Mouse (Mus musculus) left cerebral cortex, adult 8-10 months (tissue): ENCODE measurements at regions not wholly inside any gene's neighbourhood (a gene's known extent, or its start where the extent isn't known, plus 50 kb on each side); places are given as distances from the start of the nearest gene placed in this dataset.
A peak's percentile ranks its signal among the peaks of the same experiment; 100 is the strongest.
"Not testable (repeated sequence)": the region's sequence is repeated elsewhere in the genome, so short reads cannot be mapped to it uniquely, and the experiment has no call there.

ENCODE experiments used
- DNase-seq, 2 experiments: peaks; one replicate each; pipeline ENCODE4 v3.0.0; 2022; ENCODE audit warnings: low spot score in 2 of 2

- no peak for DNase-seq
These were observed 157.4 kb downstream of the Prdm2 start for GRCm38 (mm10) chr4:143055371-143055770.

- DNase-seq = no peak
These were observed 159.8 kb downstream of the Prdm2 start for GRCm38 (mm10) chr4:143053029-143053428.

GRCm38 (mm10) chr4:143051205-143051604, 161.6 kb downstream of the Prdm2 start:
- no peak for DNase-seq

- DNase-seq = no peak
These were observed 167.6 kb downstream of the Prdm2 start for GRCm38 (mm10) chr4:143045245-143045644.

- DNase-seq = no peak
These were observed 170.0 kb downstream of the Prdm2 start for GRCm38 (mm10) chr4:143042806-143043205.

GRCm38 (mm10) chr4:143038626-143039025, 174.2 kb downstream of the Prdm2 start:
- no peak for DNase-seq

- DNase-seq = no peak
These were observed 176.1 kb downstream of the Prdm2 start for GRCm38 (mm10) chr4:143036704-143037103.

GRCm38 (mm10) chr4:143035089-143035488, 177.7 kb downstream of the Prdm2 start:
- DNase-seq = not testable (repeated sequence)

- DNase-seq = not testable (repeated sequence)
These were observed 178.5 kb downstream of the Prdm2 start for GRCm38 (mm10) chr4:143034324-143034723.

- DNase-seq = not testable (repeated sequence)
These were observed 183.0 kb downstream of the Prdm2 start for GRCm38 (mm10) chr4:143029813-143030212.

- DNase-seq = peak; percentile 25 to 39
These were observed 185.5 kb downstream of the Prdm2 start for GRCm38 (mm10) chr4:143027292-143027691.

GRCm38 (mm10) chr4:143021242-143021881, 191.4 kb downstream of the Prdm2 start:
- DNase-seq = peak in 1 of 2 experiments; percentile 27

GRCm38 (mm10) chr4:143020658-143021057, 192.1 kb downstream of the Prdm2 start:
- no peak for DNase-seq

GRCm38 (mm10) chr4:143012900-143013299, 199.9 kb downstream of the Prdm2 start:
- no peak for DNase-seq

- no peak for DNase-seq
These were observed 210.8 kb downstream of the Prdm2 start for GRCm38 (mm10) chr4:143001961-143002360.

- no peak for DNase-seq
These were observed 211.3 kb downstream of the Prdm2 start for GRCm38 (mm10) chr4:143001486-143001885.

- DNase-seq = no peak
These were observed 216.4 kb downstream of the Prdm2 start for GRCm38 (mm10) chr4:142996406-142996805.

- no peak for DNase-seq
These were observed 221.4 kb downstream of the Prdm2 start for GRCm38 (mm10) chr4:142991401-142991800.

- no peak for DNase-seq
These were observed 223.6 kb downstream of the Prdm2 start for GRCm38 (mm10) chr4:142989175-142989574.

GRCm38 (mm10) chr4:142983295-142983624, 229.5 kb downstream of the Prdm2 start:
- no peak for DNase-seq

- DNase-seq = no peak
These were observed 230.1 kb downstream of the Prdm2 start for GRCm38 (mm10) chr4:142982585-142983294.

GRCm38 (mm10) chr4:142975620-142976019, 237.2 kb downstream of the Prdm2 start:
- no peak for DNase-seq

- DNase-seq = peak in 1 of 2 experiments; percentile 14
These were observed 242.8 kb downstream of the Prdm2 start for GRCm38 (mm10) chr4:142970040-142970439.
